Mouse (Mus musculus): ENCODE data around the gene Ccdc18. TPM values are rescaled to one million over a fixed set of nuclear protein-coding genes. Genes with fewer than 3 reads are reported as not detected.
"Not testable (repeated sequence)": the region's sequence is repeated elsewhere in the genome, so short reads cannot be mapped to it uniquely, and the experiment has no call there.

Gene Ccdc18
- polyA plus RNA-seq, 1 experiment = 7.5 TPM

DNA sequence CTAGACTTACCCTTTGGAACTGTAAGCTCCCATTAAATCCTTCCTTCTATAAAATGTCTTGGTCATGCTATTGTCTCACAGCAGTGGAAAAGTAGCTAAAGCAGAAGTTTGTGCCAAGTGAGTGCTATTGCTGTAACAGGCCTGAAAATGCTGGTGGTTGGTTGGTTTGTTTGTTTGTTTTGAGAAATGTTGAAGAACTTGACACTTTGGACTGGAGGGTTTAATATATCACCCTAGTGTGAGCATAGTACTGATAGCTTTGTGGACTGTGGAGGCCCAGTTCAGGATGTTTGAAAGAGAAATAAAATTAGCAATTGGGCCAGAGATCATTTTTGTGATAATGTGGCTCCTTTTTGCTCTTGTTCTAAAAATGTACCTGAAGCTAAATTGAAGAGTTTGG lies 93.5 kb downstream of the Ccdc18 start:
- Histone ChIP-seq H3K4me3 (ENCODE audit: insufficient read depth, low read length) (no peak overlapping the region), H3K27ac (ENCODE audit: insufficient read depth, low read length) (no peak overlapping the region), H3K4me1 (ENCODE audit: control insufficient read depth, insufficient read depth, low read length) (no peaks in the 10 kb centered on the region)
- TF ChIP-seq POLR2A (IDR thresholded peaks at IDR 0.05; ENCODE audit: low read depth, low read length) = no peak
- TF ChIP-seq CTCF (IDR thresholded peaks at IDR 0.05; ENCODE audit: borderline replicate concordance, insufficient read depth, low read length) = no peak

DNA sequence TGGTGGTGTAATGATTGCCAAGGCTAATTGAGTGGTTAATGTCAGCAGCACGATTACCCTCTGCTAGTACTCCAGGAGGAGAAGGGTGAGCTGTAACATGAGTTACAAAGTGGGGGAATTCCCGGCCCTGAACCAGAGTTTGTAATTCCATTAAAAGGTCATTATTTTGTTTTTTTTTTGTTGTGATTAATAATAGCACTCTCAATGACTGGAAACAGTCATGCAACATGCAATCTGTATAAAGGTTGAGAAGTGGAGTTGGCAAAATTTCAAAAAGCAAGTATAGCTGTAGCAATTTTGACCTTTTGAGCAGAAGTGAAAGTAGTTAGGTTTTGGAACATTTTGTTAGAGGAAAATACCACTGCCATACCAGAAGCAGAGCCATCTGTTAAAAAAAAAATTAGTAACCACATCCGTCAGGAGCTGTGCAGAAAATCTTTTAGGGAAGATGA lies 113.7 kb downstream of the Ccdc18 start:
- Histone ChIP-seq H3K4me3 (ENCODE audit: insufficient read depth, low read length) (no peak overlapping the region), H3K27ac (ENCODE audit: insufficient read depth, low read length) (no peak overlapping the region), H3K4me1 (ENCODE audit: control insufficient read depth, insufficient read depth, low read length) (no peaks in the 10 kb centered on the region)
- TF ChIP-seq CTCF (IDR thresholded peaks at IDR 0.05; ENCODE audit: borderline replicate concordance, insufficient read depth, low read length) (no peak), POLR2A (IDR thresholded peaks at IDR 0.05; ENCODE audit: low read depth, low read length) (no peak)

GRCm38 (mm10) chr5:108250033-108250432 lies 117.4 kb downstream of the Ccdc18 start:
- H3K4me1 ChIP-seq (ENCODE audit: control insufficient read depth, insufficient read depth, low read length) = no peaks in the 10 kb centered on the region
- no peak overlapping the region for H3K4me3 ChIP-seq (ENCODE audit: insufficient read depth, low read length)
- TF ChIP-seq POLR2A (IDR thresholded peaks at IDR 0.05; ENCODE audit: low read depth, low read length) = no peak
- no peak for TF ChIP-seq CTCF (IDR thresholded peaks at IDR 0.05; ENCODE audit: borderline replicate concordance, insufficient read depth, low read length)
- no peak overlapping the region for H3K27ac ChIP-seq (ENCODE audit: insufficient read depth, low read length)

- Histone ChIP-seq H3K4me1 (ENCODE audit: control insufficient read depth, insufficient read depth, low read length) (no peaks in the 10 kb centered on the region), H3K27ac (ENCODE audit: insufficient read depth, low read length) (no peak overlapping the region), H3K4me3 (ENCODE audit: insufficient read depth, low read length) (no peak overlapping the region)
- TF ChIP-seq CTCF (IDR thresholded peaks at IDR 0.05; ENCODE audit: borderline replicate concordance, insufficient read depth, low read length) = no peak
- TF ChIP-seq POLR2A (IDR thresholded peaks at IDR 0.05; ENCODE audit: low read depth, low read length) = no peak
Observed at GRCm38 (mm10) chr5:108255259-108255658, 122.6 kb downstream of the Ccdc18 start.

- Histone ChIP-seq H3K4me1 (ENCODE audit: control insufficient read depth, insufficient read depth, low read length) (no peaks in the 10 kb centered on the region), H3K4me3 (ENCODE audit: insufficient read depth, low read length) (no peak overlapping the region), H3K27ac (ENCODE audit: insufficient read depth, low read length) (no peak overlapping the region)
- no peak for TF ChIP-seq POLR2A (IDR thresholded peaks at IDR 0.05; ENCODE audit: low read depth, low read length)
- no peak for TF ChIP-seq CTCF (IDR thresholded peaks at IDR 0.05; ENCODE audit: borderline replicate concordance, insufficient read depth, low read length)
Observed at GRCm38 (mm10) chr5:108262722-108263121, 130.0 kb downstream of the Ccdc18 start.

- not testable (repeated sequence) for H3K4me1 ChIP-seq (ENCODE audit: control insufficient read depth, insufficient read depth, low read length); H3K27ac ChIP-seq (ENCODE audit: insufficient read depth, low read length); H3K4me3 ChIP-seq (ENCODE audit: insufficient read depth, low read length)
Observed at GRCm38 (mm10) chr5:108263785-108264184, 131.1 kb downstream of the Ccdc18 start.

GRCm38 (mm10) chr5:108266990-108267389 lies 134.3 kb downstream of the Ccdc18 start:
- TF ChIP-seq POLR2A (IDR thresholded peaks at IDR 0.05; ENCODE audit: low read depth, low read length) (no peak), CTCF (IDR thresholded peaks at IDR 0.05; ENCODE audit: borderline replicate concordance, insufficient read depth, low read length) (no peak)
- Histone ChIP-seq H3K4me3 (ENCODE audit: insufficient read depth, low read length) (no peak overlapping the region), H3K4me1 (ENCODE audit: control insufficient read depth, insufficient read depth, low read length) (no peaks in the 10 kb centered on the region), H3K27ac (ENCODE audit: insufficient read depth, low read length) (no peak overlapping the region)

DNA sequence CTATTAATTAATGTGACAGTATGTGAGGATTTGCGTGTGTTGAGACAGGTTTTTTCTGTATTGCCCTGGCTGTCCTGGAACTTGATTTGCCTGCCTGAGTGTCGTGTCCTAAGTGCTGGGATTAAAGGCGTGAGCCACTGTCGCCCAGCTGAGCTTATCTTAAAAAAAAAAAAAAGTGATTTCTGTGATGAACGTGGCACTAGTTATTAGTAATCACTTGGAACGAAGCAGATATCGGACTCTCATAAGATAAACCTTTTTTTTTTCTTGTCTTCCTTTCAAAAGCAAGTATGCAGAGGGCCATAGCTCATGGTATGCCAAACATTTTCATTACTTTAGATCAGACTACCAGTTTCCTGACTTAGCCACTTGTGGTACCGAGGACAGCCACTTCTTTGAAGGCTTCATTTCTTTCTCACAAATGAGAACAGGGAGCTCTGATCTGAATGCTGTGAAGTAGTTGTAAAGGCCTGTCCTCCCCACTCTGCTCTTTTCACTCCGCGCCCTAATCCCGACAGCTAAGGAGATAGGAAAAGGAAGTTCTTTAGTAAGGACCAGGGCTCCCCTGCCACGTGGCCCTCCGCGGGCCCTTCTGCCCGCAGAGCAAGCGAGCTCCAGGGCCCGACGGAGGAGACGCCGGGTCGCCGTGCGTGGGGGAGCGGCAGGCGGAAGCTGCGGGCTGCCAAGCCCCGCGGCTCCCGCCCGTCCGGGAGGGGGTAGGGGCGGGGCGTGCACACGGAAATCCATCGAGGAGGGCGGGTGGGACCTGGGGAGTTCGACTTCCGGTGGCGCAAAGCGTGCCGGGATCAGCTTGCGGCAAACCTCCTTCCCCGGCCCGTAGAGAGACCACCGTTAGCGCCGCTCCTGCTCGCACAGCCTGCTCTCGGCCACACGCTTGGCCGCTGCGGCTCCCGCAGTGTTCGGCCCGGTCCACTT lies 135.7 kb downstream of the Ccdc18 start, which contains the start of gene Dr1:
Gene Dr1, plus strand, starts transcription at position 771 of the 936 bp plus-strand sequence.
- Histone ChIP-seq H3K27ac (ENCODE audit: insufficient read depth, low read length) (peak within 1 kb of the TSS; percentile 92), H3K4me1 (ENCODE audit: control insufficient read depth, insufficient read depth, low read length) (no peaks in the 10 kb centered on the region)
- TF ChIP-seq POLR2A (IDR thresholded peaks at IDR 0.05; ENCODE audit: low read depth, low read length) (peak; percentile 79), CTCF (IDR thresholded peaks at IDR 0.05; ENCODE audit: borderline replicate concordance, insufficient read depth, low read length) (no peak)

GRCm38 (mm10) chr5:108269063-108269810 lies 136.6 kb downstream of the Ccdc18 start:
- no peak for TF ChIP-seq POLR2A (IDR thresholded peaks at IDR 0.05; ENCODE audit: low read depth, low read length)
- no peak for TF ChIP-seq CTCF (IDR thresholded peaks at IDR 0.05; ENCODE audit: borderline replicate concordance, insufficient read depth, low read length)
- no peaks in the 10 kb centered on the region for H3K4me1 ChIP-seq (ENCODE audit: control insufficient read depth, insufficient read depth, low read length)
- H3K4me3 ChIP-seq (ENCODE audit: insufficient read depth, low read length) = peak overlapping the region; percentile 97
- peak overlapping the region; percentile 59 for H3K27ac ChIP-seq (ENCODE audit: insufficient read depth, low read length)

More for the DNA sequence above, 135.7 kb downstream of the Ccdc18 start, which contains the start of gene Dr1:
- peak within 1 kb of the TSS; percentile 97 for H3K4me3 ChIP-seq (ENCODE audit: insufficient read depth, low read length)

GRCm38 (mm10) chr5:108269811-108270151 lies 137.1 kb downstream of the Ccdc18 start:
- Histone ChIP-seq H3K4me1 (ENCODE audit: control insufficient read depth, insufficient read depth, low read length) (no peaks in the 10 kb centered on the region), H3K27ac (ENCODE audit: insufficient read depth, low read length) (no peak overlapping the region), H3K4me3 (ENCODE audit: insufficient read depth, low read length) (peak overlapping the region; percentile 97)
- TF ChIP-seq CTCF (IDR thresholded peaks at IDR 0.05; ENCODE audit: borderline replicate concordance, insufficient read depth, low read length) = no peak
- no peak for TF ChIP-seq POLR2A (IDR thresholded peaks at IDR 0.05; ENCODE audit: low read depth, low read length)
